Mouse (Mus musculus): ENCODE measurements around the gene Acat3.
A peak's percentile ranks its signal among the peaks of the same experiment; 100 is the strongest.
"Not testable (repeated sequence)": the region's sequence is repeated elsewhere in the genome, so short reads cannot be mapped to it uniquely, and the experiment has no call there.

Gene Acat3

GRCm38 (mm10) chr17:12916588-12917380, 23.6 kb downstream of the Acat3 start:
- no peak for DNase-seq (ENCODE audit: low spot score)

GRCm38 (mm10) chr17:12915881-12916583, 24.4 kb downstream of the Acat3 start, which contains the start of gene Mrpl18:
Mrpl18 (minus strand) TSS chr17:12916345.
- peak; percentile 90 for DNase-seq (ENCODE audit: low spot score)

GRCm38 (mm10) chr17:12915488-12915880, 24.9 kb downstream of the Acat3 start, which contains the start of gene Tcp1:
Tcp1 (plus strand) TSS chr17:12915701.
- no peak for DNase-seq (ENCODE audit: low spot score)

- DNase-seq (ENCODE audit: low spot score) = no peak
These were observed 30.0 kb downstream of the Acat3 start for GRCm38 (mm10) chr17:12910391-12910790.

- no peak for DNase-seq (ENCODE audit: low spot score)
These were observed 30.8 kb downstream of the Acat3 start, which contains the start of gene Pnldc1 for GRCm38 (mm10) chr17:12909361-12910280. Pnldc1 (minus strand) TSS chr17:12910230.

- DNase-seq (ENCODE audit: low spot score) = no peak
These were observed 34.0 kb downstream of the Acat3 start for GRCm38 (mm10) chr17:12906436-12906835.

- DNase-seq (ENCODE audit: low spot score) = no peak
These were observed 34.6 kb downstream of the Acat3 start for GRCm38 (mm10) chr17:12905810-12906209.

- DNase-seq (ENCODE audit: low spot score) = no peak
These were observed 36.1 kb downstream of the Acat3 start for GRCm38 (mm10) chr17:12904349-12904748.

GRCm38 (mm10) chr17:12903372-12904333, 36.7 kb downstream of the Acat3 start:
- no peak for DNase-seq (ENCODE audit: low spot score)

GRCm38 (mm10) chr17:12902291-12902690, 38.1 kb downstream of the Acat3 start:
- DNase-seq (ENCODE audit: low spot score) = no peak

GRCm38 (mm10) chr17:12898607-12899006, 41.8 kb downstream of the Acat3 start:
- not testable (repeated sequence) for DNase-seq (ENCODE audit: low spot score)

GRCm38 (mm10) chr17:12897674-12898073, 42.7 kb downstream of the Acat3 start:
- DNase-seq (ENCODE audit: low spot score) = no peak

- DNase-seq (ENCODE audit: low spot score) = no peak
These were observed 48.4 kb downstream of the Acat3 start for GRCm38 (mm10) chr17:12892033-12892432.

GRCm38 (mm10) chr17:12891054-12891453, 49.3 kb downstream of the Acat3 start:
- no peak for DNase-seq (ENCODE audit: low spot score)

- DNase-seq (ENCODE audit: low spot score) = no peak
These were observed 53.2 kb downstream of the Acat3 start for GRCm38 (mm10) chr17:12887021-12887775.

- no peak for DNase-seq (ENCODE audit: low spot score)
These were observed 53.8 kb downstream of the Acat3 start for GRCm38 (mm10) chr17:12886620-12887019.

GRCm38 (mm10) chr17:12881216-12881615, 59.2 kb downstream of the Acat3 start:
- no peak for DNase-seq (ENCODE audit: low spot score)

- peak; percentile 64 for DNase-seq (ENCODE audit: low spot score)
These were observed 60.2 kb downstream of the Acat3 start for GRCm38 (mm10) chr17:12880178-12880577.

GRCm38 (mm10) chr17:12875734-12876133, 64.7 kb downstream of the Acat3 start, which contains the start of gene Mrgprh:
Mrgprh (plus strand) TSS chr17:12876034.
- no peak for DNase-seq (ENCODE audit: low spot score)
